Mouse (Mus musculus): ENCODE data around the gene Fyn. TPM values are rescaled to one million over a fixed set of nuclear protein-coding genes. Genes with fewer than 3 reads are reported as not detected.

Fyn gene
- polyA plus RNA-seq, 1 experiment from 2014 or later: 6.5 TPM

DNA sequence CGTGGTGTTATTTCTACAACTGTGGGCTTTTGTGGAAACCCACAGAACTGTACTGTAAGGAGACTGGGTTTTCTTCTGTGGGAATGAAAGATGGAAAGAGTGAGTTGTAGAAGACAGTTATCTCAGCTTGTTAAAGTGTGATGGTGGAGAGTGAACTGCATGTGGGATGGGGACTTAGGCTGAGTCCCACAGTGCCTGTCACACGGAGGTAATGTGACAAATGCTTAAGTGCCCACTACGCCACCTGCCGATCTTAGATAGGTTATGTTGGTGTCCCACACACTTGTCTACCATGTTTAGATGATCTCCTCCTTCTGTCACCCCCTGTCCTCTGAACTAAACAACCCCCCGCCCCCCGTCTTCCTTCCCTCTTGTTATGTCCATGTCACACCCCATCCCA lies 88.1 kb downstream of the Fyn start:
- no peak overlapping the region for H3K9ac ChIP-seq (replicated peaks)
- ATAC-seq (no peak), DNase-seq (no peak)
- no peaks in the 10 kb centered on the region for H3K36me3 ChIP-seq (replicated peaks; ENCODE audit: insufficient read depth, low read length)
- no peak overlapping the region for H3K4me3 ChIP-seq (ENCODE audit: low read depth, low read length)
- no peaks in the 10 kb centered on the region for H3K9me3 ChIP-seq (ENCODE audit: low read length)
- H3K27ac ChIP-seq (ENCODE audit: low read depth): no peak overlapping the region
- H3K27me3 ChIP-seq (ENCODE audit: insufficient read depth, low read length): no peaks in the 10 kb centered on the region
- H3K4me2 ChIP-seq (ENCODE audit: low read depth, low read length): no peak overlapping the region
- H3K4me1 ChIP-seq (ENCODE audit: insufficient read depth): peaks cover 7% of the 10 kb centered on the region; the same call in 1 of the 2 replicates
- TF ChIP-seq EP300 (IDR thresholded peaks at IDR 0.05; ENCODE audit: low read depth): no peak
- TF ChIP-seq CTCF (IDR thresholded peaks at IDR 0.05; ENCODE audit: low read depth): no peak
- WGBS (ENCODE audit: insufficient replicate concordance): 78% methylated on average over 6 of the region's 6 CpGs

DNA sequence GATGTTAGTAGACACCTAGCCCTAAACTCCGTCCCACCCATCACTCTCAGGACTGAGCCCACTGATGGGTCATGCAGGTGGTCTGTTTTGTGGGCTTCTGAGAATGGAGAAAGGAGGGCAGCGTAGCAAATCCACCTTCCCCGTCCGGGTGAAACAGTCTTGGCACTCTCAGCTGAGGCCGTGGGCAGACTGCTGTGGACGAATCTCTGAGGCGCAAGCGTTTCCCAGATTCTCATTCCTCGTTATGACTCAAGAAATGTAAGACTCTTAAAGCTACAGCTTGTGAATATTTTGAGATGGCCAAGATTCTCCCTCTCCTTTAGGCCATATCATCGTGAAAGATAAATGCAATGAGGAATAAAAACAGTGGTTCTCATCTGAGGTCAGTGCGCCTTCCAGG lies 88.6 kb downstream of the Fyn start:
- Histone ChIP-seq H3K4me1 (ENCODE audit: insufficient read depth) (peaks cover 7% of the 10 kb centered on the region; the same call in 1 of the 2 replicates), H3K4me2 (ENCODE audit: low read depth, low read length) (no peak overlapping the region), H3K27ac (ENCODE audit: low read depth) (no peak overlapping the region), H3K9ac (replicated peaks) (no peak overlapping the region), H3K4me3 (ENCODE audit: low read depth, low read length) (no peak overlapping the region), H3K36me3 (replicated peaks; ENCODE audit: insufficient read depth, low read length) (no peaks in the 10 kb centered on the region), H3K9me3 (ENCODE audit: low read length) (no peaks in the 10 kb centered on the region), H3K27me3 (ENCODE audit: insufficient read depth, low read length) (no peaks in the 10 kb centered on the region)
- DNase-seq (no peak), ATAC-seq (no peak)
- TF ChIP-seq CTCF (IDR thresholded peaks at IDR 0.05; ENCODE audit: low read depth): no peak
- 88% methylated on average over 11 of the region's 11 CpGs for WGBS (ENCODE audit: insufficient replicate concordance)

GRCm38 (mm10) chr10:39458766-39459699 lies 90.4 kb downstream of the Fyn start:
- Histone ChIP-seq H3K27ac (ENCODE audit: low read depth) (no peak overlapping the region), H3K4me2 (ENCODE audit: low read depth, low read length) (0 out of 2 replicates have a peak overlapping the region, but pooled peaks have one; percentile 2), H3K4me3 (ENCODE audit: low read depth, low read length) (no peak overlapping the region), H3K27me3 (ENCODE audit: insufficient read depth, low read length) (no peaks in the 10 kb centered on the region), H3K36me3 (replicated peaks; ENCODE audit: insufficient read depth, low read length) (no peaks in the 10 kb centered on the region), H3K9ac (replicated peaks) (no peak overlapping the region), H3K9me3 (ENCODE audit: low read length) (no peaks in the 10 kb centered on the region), H3K4me1 (ENCODE audit: insufficient read depth) (peaks cover 9% of the 10 kb centered on the region; the same call in 1 of the 2 replicates)
- no peak for TF ChIP-seq CTCF (IDR thresholded peaks at IDR 0.05; ENCODE audit: low read depth)
- ATAC-seq: peak; percentile 63
- 48% methylated on average over 13 of the region's 13 CpGs for WGBS (ENCODE audit: insufficient replicate concordance)
- DNase-seq: no peak

DNA sequence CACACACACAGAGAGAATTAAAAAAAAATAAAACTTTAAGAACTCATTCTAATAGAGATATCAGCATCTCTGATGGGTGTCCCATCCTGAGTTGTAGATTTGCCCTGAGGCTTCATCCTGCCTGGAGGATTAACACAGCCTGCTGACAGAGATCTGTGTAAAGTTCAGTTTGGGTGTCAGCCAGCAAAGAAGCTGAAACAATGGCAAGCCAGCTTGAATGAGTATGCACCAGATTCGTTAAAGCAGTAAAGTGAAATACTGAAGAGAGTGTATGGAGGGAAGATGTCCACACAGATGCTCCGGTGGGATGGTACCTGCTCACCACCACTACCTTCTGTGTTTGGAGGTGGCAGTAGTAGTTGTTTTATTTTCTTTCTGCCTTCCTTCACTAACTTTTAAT lies 92.0 kb downstream of the Fyn start:
- WGBS (ENCODE audit: insufficient replicate concordance): 72% methylated on average over 2 of the region's 2 CpGs
- H3K4me1 ChIP-seq (ENCODE audit: insufficient read depth): peaks cover 7% of the 10 kb centered on the region; the same call in 1 of the 2 replicates
- no peaks in the 10 kb centered on the region for H3K9me3 ChIP-seq (ENCODE audit: low read length)
- TF ChIP-seq EP300 (IDR thresholded peaks at IDR 0.05; ENCODE audit: low read depth) (no peak), CTCF (IDR thresholded peaks at IDR 0.05; ENCODE audit: low read depth) (no peak)
- H3K4me3 ChIP-seq (ENCODE audit: low read depth, low read length): no peak overlapping the region
- DNase-seq: no peak
- ATAC-seq: no peak
- no peak overlapping the region for H3K27ac ChIP-seq (ENCODE audit: low read depth)
- H3K9ac ChIP-seq (replicated peaks): no peak overlapping the region
- no peak overlapping the region for H3K4me2 ChIP-seq (ENCODE audit: low read depth, low read length)
- H3K36me3 ChIP-seq (replicated peaks; ENCODE audit: insufficient read depth, low read length): no peaks in the 10 kb centered on the region
- H3K27me3 ChIP-seq (ENCODE audit: insufficient read depth, low read length): no peaks in the 10 kb centered on the region

DNA sequence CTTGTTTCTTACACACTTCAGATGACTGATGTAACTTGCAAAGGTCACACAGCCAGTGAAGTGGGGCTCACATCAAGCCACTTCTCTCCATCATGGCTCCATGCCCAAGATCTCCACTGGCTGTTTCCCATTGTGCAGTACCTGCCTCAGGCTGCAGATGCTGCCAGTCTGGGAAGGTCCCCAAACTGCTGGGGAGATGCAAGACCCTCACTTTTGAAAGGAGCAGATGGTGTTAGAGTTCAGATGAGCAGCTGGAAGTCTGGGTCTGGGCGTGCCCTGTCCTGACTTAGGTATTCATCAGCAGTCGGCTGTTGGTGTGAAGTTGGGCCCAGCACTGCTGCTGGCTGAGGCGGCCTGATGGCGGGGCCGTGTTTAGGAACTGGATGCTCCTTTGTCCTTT lies 93.3 kb downstream of the Fyn start:
- no peaks in the 10 kb centered on the region for H3K36me3 ChIP-seq (replicated peaks; ENCODE audit: insufficient read depth, low read length)
- ATAC-seq (no peak), DNase-seq (no peak)
- WGBS (ENCODE audit: insufficient replicate concordance): 80% methylated on average over 5 of the region's 5 CpGs
- H3K9me3 ChIP-seq (ENCODE audit: low read length): no peaks in the 10 kb centered on the region
- H3K27me3 ChIP-seq (ENCODE audit: insufficient read depth, low read length): no peaks in the 10 kb centered on the region
- TF ChIP-seq CTCF (IDR thresholded peaks at IDR 0.05; ENCODE audit: low read depth): no peak
- no peak for TF ChIP-seq EP300 (IDR thresholded peaks at IDR 0.05; ENCODE audit: low read depth)
- H3K9ac ChIP-seq (replicated peaks): no peak overlapping the region
- no peak overlapping the region for H3K27ac ChIP-seq (ENCODE audit: low read depth)
- H3K4me3 ChIP-seq (ENCODE audit: low read depth, low read length): no peak overlapping the region
- 0 out of 2 replicates have a peak, but pooled peaks cover 4% of the 10 kb centered on the region for H3K4me1 ChIP-seq (ENCODE audit: insufficient read depth)
- no peak overlapping the region for H3K4me2 ChIP-seq (ENCODE audit: low read depth, low read length)

DNA sequence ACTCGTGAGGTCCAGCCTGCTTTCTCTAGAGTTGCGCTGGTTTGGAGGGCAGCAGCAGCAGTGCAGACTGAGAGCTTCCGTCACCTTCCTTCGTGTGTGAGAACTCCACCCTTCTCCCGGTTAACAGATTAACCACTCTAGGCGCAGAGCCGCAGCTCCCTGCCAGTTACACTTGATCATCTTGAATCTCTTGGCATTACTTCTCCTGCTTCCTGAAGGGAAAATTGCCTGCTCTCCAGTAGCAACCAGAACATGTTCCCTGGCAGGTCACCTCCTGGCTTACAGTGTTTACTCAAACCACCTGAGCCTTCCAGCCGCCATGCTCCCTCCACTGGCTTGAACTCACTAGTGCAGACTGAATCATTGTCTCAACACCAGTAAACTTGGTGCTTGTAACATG lies 94.1 kb downstream of the Fyn start:
- ATAC-seq: no peak; the same call in 1 of the 2 replicates

More for the DNA sequence above, 94.1 kb downstream of the Fyn start:
- Histone ChIP-seq H3K36me3 (replicated peaks; ENCODE audit: insufficient read depth, low read length) (no peaks in the 10 kb centered on the region), H3K4me2 (ENCODE audit: low read depth, low read length) (peak overlapping the region; percentile 45), H3K9ac (replicated peaks) (no peak overlapping the region), H3K4me3 (ENCODE audit: low read depth, low read length) (no peak overlapping the region), H3K9me3 (ENCODE audit: low read length) (no peaks in the 10 kb centered on the region), H3K4me1 (ENCODE audit: insufficient read depth) (0 out of 2 replicates have a peak, but pooled peaks cover 4% of the 10 kb centered on the region), H3K27me3 (ENCODE audit: insufficient read depth, low read length) (no peaks in the 10 kb centered on the region), H3K27ac (ENCODE audit: low read depth) (no peak overlapping the region)
- 55% methylated on average over 8 of the region's 8 CpGs for WGBS (ENCODE audit: insufficient replicate concordance)
- TF ChIP-seq EP300 (IDR thresholded peaks at IDR 0.05; ENCODE audit: low read depth) (no peak), CTCF (IDR thresholded peaks at IDR 0.05; ENCODE audit: low read depth) (peak; percentile 42)
- no peak for DNase-seq

Measured in liver, postnatal 0 days (tissue).